Mouse (Mus musculus): Measurements from ENCODE around the gene Mfsd4b2.
"Not testable (repeated sequence)": the region's sequence is repeated elsewhere in the genome, so short reads cannot be mapped to it uniquely, and the experiment has no call there.

The Mfsd4b2 gene

DNA sequence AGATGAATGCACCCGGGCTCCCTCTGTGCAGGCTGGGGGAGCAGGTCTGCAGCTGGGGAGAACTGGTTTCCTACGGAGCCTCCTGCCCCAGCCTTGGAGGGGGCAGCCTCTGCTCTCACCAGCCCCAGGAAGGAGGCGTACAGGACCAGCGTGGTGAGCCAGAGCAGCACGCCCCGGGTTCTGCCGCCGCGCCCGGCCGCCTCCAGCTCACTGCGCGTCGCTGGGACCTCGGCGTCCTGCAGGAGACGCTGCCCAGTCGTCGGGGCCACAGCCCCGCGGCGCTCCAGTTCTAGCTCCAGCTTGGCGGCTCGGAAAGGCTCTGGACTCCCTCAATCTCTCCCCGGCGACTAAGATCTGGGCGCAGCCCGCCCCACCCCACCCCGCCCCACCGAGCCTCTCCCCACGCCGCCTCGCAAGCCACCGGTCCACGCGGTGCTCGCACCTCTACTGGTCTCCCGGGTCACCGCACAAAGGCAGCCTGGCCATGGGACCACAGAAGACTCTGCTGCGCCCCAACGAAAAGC lies at the start of gene Mfsd4b2:
TSS of gene Mfsd4b2 (minus strand) at position 308 of the 524 bp plus-strand sequence.
- DNase-seq (ENCODE audit: low spot score) = no peak

DNA sequence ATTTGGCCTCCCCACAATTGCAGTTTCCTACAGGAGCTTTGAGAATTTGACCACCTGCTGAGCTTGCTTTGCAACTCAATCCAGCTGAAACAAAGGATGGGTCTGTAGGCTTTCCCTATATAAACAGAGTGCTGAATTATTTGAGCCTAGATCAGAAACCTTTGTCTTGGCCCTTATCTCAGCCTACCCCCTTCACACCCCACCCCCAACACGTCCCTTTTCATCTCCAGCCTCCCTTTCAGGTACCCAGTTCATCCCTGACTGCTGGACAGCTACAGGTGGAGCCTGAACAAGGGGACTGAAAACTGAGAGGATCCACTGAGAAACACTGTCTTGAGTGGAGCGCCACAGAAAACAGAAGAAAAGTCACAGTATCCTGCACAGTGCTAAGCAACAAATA lies 49.0 kb upstream of the Mfsd4b2 start:
- DNase-seq (ENCODE audit: low spot score) = no peak

DNA sequence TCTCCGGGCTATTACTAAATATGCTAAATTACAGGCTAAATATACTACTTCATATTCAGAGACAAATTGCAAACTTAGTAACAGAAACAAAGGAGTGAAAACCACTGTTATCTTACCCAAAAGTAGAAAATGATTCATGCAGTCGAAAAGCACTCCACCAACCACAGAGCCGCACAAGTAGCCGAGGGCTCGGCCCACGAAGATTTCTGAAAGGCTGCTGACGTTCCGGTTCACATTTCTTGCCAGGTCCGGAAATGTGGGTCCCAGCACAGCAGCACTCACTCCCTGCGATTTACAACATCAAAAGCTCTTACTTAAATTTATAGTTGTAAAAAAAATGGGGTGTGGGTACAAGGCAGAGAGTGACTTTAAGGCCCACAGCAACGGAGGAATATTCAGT lies 48.3 kb upstream of the Mfsd4b2 start:
- DNase-seq (ENCODE audit: low spot score) = peak; percentile 5

DNA sequence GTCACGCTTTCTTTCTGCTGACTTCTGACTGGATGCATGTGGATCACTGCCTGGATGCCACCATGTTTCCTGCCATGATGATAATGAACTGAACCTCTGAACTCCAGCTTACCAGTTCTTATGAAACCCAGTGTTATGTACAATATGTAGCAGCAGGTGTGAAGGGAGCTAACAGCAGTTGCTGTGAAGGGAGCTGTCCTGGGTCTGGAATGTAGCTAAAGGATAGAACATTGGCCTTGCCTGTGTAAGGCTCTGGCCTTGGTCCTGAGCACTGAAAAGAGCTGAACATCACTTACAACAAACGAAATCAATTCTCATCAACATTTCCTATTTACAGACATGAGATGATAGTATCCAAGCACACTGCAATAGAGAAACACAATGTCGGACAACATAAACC lies 40.8 kb upstream of the Mfsd4b2 start:
- DNase-seq (ENCODE audit: low spot score) = no peak

DNA sequence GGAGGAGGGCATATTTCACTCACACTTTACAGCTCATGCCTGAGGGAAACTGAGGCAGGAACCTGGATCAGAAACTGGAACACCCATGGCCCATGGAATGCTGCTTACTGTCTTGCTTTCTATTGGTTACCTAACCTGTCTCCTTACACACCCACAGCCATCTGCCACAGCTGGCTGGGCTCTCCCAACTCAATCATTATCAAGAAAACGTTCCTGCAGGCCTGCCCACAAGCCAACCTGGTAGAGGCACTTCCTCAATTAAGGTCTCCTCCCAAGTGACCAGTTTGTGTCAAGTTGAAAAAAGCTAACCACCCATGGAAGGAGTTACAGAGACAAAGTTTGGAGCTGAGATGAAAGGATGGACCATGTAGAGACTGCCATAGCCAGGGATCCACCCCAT lies 35.2 kb upstream of the Mfsd4b2 start:
- DNase-seq (ENCODE audit: low spot score) = no peak

DNA sequence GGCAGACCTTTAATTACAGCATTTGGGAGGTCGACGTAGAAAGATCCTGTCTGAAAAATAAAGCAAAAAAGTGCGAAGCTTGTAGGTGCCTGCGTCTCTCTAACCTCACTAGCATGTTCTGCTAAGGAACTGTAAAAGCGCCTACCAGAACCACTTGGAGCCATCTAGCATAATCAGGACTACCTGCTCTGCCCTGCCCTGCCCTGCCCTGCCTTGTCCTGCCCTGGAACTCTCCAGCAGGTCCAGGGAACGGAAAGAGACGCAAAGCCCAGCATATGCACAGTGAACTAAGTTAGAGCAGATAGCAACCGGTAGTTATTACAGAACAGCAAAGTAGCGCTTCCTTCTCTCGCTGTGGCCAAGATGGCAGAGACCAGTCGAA lies 33.7 kb upstream of the Mfsd4b2 start:
- no peak for DNase-seq (ENCODE audit: low spot score)

DNA sequence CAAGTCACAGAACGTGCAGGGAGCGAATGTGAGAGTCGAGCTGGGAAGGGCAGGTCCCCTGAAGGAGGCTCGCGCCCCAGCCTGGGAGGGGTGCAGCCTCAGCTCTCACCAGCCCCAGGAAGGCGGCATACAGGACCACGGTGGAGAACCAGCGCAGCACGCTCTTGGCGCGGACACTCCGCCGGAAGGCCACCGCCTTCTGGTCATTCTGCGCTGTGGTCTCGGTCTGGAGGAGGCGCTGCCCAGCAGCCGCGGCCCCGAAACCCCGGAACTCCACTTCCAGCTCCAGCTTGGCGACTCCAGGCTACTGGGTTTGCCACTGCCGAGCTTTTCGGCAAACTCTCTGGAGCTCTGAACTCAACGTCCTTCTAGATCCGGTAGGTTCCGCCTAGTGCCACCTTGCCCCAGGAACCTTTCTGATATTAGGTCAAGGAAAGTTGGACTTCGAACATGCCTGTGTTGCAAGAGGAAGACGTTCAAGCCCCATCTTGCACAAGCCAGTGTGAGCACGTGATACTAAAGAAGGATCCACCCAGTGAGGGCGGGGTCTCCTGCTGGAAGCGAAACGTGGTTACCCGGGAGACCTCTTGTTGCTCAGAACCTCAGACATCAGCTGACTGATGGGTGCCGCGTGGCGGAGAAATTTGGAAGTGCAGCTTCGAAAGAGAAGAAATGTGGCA lies 33.2 kb upstream of the Mfsd4b2 start, which contains the start of gene Mfsd4b3:
TSS of gene Mfsd4b3 (minus strand) at position 393 of the 680 bp plus-strand sequence.
- DNase-seq (ENCODE audit: low spot score) = peak; percentile 95

DNA sequence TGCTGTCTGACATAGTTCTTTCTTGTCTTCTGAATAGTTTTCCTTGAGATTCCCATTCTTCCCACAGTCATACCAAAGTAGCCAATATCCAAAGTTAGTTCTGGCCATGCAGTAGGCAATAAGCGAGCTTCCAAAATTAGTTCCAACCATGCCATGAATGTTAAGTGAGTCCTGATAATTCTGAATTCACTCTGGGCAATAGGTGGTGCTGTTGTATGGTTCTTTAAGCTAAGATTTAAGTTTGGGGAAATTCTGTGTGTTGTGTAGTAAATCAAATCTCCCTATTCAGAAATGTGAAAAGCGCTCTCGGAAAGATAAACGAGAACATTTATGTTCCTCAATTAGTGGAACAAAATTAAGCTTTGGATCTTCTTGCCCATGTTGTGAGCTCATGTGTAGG lies 31.5 kb upstream of the Mfsd4b2 start:
- DNase-seq (ENCODE audit: low spot score) = no peak

DNA sequence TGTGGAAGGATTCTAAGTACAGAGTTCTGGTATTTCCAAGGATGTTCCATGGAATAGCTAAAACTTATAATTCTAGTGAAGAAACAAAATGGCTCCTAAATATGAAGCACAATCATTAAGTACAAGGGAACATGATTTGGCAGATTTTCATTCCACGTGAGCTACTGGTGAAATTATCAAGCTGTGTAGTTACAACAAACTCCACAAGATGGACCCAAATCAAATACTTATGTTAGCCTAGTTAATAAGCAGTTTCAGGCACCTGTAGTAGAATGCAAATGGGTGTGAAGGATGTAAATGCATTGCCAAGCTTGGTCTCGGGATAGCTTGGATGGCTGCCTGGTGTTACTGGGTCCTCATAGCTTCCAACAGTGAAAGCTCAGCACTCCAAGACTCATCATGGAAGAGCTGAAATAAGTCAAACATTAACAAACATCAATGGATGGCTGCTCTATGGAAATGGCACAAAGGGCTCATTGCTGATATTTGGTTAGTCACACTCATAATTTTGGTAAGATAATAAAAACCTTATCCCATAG lies 29.7 kb upstream of the Mfsd4b2 start:
- DNase-seq (ENCODE audit: low spot score) = no peak

DNA sequence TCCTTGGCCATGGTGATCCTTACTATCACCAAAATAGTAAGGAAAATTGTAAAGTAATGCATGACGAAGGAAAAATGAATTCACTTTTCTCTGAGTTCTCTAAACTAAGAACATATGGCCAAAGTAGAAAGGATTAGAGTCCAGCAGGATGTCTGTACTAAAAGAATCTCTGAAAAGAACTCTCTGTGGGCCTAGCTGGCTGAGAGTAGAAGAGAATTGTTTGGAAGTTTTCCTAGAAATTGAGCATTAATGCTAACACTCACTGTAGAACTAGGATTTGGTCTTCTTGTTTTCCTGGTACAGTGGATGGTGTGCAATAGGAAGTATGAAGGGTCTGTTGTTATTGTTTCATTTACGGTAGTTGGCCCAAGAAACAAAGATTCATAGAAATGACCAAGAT lies 28.4 kb upstream of the Mfsd4b2 start:
- no peak for DNase-seq (ENCODE audit: low spot score)

DNA sequence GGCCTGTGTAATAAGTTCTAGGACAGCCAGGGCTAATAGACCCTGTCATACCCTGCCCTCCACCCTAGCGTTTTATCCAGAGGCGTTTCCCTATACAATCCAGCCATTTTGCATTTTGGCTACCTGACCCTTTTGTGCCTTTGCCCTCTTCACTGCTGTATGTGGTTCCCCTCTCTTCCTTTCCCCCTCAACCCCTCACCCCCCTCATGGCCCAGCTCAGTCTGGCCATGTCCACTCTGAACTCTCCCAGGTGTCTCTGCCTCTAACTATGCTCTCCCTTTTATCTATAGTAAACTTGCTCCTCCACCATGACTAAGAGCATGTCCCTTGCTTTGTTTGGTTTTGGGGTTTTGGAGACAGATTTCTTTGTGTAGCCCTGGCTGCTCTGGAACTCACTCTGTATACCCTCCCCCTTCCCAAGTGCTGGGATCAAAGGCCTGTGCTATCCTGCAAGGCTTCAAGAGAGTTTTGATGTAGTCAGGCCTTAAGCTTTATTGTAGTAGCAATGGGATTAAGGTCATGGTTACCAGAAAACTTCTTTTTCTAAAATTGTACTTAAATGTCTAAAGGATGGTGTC lies 22.7 kb upstream of the Mfsd4b2 start:
- DNase-seq (ENCODE audit: low spot score) = no peak

DNA sequence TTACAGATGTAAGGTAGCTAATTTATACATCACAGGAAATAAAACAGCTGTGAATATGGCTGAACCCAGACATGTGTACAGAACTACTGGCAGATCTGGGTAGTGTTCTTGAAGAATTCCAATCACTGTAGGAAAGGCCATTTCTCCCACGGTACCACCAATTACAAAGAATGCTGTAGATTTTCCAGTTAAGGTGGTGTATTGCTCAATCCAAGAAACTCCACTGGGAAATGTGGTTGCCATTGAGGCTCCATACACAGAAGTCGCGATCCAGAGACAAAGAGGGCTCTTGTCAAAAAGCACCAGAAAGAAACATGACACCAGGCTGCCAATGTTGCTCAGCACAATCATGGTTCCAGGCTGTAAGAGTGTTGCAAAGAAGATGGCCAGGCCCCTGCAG lies 20.5 kb upstream of the Mfsd4b2 start:
- not testable (repeated sequence) for DNase-seq (ENCODE audit: low spot score)

DNA sequence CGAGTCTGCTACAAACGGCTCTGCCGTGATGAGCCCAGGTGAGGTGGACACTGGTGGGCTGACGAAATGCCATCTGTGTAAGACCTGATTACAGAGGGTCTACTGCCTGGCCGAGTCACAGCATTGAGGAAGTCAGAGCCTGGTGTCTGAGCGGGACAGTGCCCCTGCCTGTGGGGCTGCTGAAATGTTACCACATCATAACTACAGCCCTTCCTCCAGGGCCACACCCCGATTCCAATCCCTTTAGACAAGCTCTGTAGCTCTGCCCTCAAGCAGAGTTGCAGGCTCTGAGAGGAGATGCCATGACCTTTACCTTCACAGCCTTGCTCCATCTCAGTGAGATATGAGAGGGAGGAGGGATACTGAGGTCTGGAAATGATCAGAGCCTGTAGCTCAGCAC lies 9.8 kb upstream of the Mfsd4b2 start:
- no peak for DNase-seq (ENCODE audit: low spot score)

DNA sequence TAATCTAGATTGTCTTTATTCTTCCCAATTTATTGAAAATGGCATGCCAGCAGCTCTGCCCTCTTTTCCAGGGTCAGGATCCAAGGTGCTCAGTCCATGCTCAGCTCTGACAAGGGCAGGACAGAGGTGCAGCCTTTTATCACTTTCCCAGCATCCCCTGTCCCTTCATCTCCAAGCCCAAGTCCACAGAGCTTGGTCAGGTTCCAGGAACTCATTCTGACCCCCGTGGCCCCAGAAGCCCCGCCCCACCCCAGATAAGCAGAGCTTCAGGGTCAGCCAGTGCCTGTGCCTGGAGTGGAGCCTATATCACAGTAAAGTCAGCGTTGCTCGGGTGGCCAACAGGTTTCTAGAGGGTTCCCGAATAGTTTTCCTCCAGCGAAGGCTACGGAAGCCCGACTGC lies 2.2 kb downstream of the Mfsd4b2 start:
- DNase-seq (ENCODE audit: low spot score) = not testable (repeated sequence)

DNA sequence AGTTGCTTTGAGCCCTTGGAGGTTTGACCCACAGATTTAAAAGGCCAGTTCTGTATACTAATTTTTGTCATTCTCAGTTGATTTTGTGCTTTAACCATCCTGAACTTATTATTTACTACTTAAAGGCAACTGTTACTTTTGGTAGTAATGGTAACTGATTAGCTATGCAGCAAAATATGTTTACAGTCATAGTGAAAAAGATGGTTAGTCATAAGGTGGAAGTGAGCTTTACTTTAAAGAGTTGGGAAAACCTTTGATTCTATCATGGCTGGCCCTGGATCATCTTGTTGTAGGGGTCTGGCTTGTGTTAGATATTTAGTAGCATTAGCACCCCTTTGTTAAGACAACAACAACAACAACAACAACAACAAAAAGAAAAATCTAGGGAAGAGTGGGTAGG lies 14.1 kb downstream of the Mfsd4b2 start:
- no peak for DNase-seq (ENCODE audit: low spot score)

DNA sequence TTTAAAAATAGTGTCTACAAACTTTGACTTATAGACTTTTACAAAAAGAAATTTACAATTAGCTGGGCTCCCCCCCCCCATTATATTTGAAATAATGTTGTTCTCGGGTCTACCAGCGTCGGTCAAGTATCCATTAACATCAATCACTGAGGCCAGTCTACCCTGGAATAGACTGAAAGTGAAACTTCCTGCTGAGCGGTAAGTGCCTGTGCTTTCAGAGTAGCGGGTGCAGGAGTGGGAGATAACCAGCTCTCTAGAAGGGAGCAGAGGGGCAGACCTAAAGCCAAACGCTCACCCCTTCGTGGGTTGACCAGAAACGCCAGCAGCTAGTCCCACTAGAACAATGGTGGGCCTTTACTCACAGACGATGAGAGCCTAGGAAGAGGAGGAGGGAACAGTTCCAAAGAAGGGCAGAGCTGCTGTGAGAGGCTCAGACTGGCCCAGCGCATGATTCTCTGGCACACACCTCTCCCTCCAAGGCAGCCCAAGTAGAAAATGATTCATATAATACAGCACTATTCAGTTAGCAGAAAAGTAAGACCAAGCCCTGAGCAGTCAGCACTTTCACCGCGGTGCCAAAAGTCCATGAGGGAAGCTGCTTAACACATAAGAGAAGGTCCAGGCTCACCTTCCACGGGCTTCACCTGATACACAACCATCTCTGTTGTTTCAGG lies 17.8 kb downstream of the Mfsd4b2 start:
- no peak for DNase-seq (ENCODE audit: low spot score)

DNA sequence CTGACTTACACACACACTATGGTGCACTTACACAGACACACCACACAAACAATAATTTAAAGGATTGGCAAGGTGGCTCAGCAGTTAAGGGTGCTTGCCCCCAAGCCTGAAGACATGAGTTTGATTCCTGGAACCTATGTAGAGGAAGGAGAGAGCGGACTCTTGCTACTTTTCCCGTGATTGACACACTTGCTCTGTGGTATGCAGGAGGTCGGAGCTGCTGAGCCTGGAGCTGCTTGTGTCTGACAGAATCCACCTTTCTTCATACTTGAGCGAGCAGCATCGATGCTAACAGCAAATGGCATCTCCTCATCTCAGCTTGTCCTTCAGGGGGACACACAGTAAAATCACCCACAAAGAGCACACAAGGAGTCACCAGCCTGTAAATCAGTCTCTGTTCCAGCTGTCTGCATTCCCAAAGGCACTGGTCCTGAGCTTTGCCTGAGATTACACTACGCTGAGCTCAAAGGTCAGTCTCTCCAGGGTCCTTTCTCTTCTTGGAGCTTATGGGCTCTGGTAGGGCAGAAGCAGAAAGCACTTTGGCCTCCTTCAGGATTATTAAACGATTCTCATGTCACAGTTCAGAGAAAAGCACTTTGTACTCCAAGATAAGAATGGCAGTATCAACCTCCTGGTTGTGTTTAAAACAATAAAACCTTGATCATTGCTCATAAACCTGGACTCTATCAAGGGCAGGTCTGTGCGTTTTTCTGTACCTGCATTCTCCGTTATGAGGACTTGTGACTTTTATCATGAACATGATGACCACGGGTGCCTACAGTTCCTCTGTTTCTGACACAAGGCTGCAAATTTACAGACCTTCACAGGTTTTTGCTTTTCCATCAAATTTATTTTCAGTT lies 19.7 kb downstream of the Mfsd4b2 start:
- DNase-seq (ENCODE audit: low spot score) = no peak

DNA sequence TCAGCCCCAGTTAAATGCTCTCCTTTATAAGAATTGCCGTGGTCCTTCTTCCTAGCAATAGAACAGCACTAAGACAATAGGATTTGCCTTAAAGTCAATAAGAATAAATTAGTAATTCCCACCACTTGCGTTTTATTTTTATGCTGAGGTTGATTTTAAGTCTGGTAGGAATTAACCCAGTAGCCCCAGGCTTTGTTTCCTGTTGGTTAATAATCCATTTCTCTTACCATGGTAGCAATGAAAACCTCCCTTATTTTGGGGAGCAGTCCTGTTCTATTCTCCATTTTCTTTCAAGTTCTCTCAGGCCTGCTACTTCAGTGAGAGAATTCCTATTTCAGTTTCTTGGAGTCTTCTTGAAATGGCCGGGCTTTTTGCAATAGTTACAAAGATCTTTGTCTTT lies 22.5 kb downstream of the Mfsd4b2 start:
- no peak for DNase-seq (ENCODE audit: low spot score)

DNA sequence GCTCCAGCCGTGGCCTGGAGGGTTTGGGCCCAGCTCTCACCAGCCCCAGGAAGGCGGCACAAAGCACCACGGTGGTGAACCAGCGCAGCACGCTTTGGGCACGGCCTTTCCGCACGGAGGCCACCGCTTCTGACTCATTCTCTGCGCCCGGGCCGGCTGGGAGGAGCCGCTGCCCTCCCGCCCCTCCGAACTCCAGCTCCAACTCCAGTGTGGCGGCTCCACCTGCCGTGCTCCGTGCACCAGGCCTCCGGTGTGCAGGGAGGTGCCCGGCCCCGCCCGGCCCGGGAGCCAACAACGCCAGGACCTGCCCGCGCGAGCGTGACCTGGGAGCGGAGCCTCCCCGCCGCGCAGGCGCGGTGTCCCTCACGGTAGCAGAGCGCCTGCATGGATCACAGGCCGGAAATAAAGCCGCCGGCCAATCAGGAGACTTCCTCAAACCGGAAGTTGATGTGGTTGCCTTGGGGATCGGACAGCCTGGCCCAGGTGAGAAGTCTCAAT lies 27.8 kb downstream of the Mfsd4b2 start, which contains the start of gene Mfsd4b4:
TSS of gene Mfsd4b4 (minus strand) at position 365 of the 498 bp plus-strand sequence.
- DNase-seq (ENCODE audit: low spot score) = peak; percentile 75

DNA sequence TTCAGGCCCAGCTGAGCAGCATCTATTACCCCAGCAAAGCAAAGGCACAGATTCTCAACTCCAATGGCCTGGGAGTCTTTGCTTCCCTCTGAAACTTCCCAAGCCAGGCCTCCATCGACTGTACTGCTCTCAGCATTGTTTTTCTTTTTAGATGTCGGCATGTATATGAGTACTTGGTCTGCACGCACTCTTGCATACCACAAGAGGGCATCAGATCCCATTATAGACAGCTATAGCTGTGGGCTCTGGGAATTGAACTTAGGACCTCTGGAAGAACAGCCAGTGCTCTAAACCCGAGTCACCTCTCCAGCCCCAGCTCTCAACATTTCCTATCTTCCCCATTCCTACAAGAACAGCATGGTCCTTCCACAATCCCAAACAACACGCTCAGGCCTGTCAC lies 30.2 kb downstream of the Mfsd4b2 start:
- no peak for DNase-seq (ENCODE audit: low spot score)
